Mouse (Mus musculus) liver, embryonic 14.5 days (tissue): ENCODE measurements around the gene Hspa12b.

Source experiments
- CTCF ChIP-seq: IDR thresholded peaks from 2 replicates; pipeline ENCODE4 v1.5.1; 2016; ENCODE audit warnings: antibody characterized with exemption, low read depth, control low read depth
- EP300 ChIP-seq: IDR thresholded peaks from 2 replicates; pipeline ENCODE4 v1.6.1; 2016; ENCODE audit warnings: antibody characterized with exemption, low read depth

GRCm38 (mm10) chr2:131147043-131147365, 19.9 kb downstream of the Hspa12b start:
- no peak for TF ChIP-seq CTCF
- TF ChIP-seq EP300: no peak
